Mouse (Mus musculus): ENCODE data around the gene B9d2. TPM values are rescaled to one million over a fixed set of nuclear protein-coding genes. Genes with fewer than 3 reads are reported as not detected.
"Not testable (repeated sequence)": the region's sequence is repeated elsewhere in the genome, so short reads cannot be mapped to it uniquely, and the experiment has no call there.

Gene B9d2
- total RNA-seq, 2 experiments from 2014 or later = 15.5 to 16.4 TPM

DNA sequence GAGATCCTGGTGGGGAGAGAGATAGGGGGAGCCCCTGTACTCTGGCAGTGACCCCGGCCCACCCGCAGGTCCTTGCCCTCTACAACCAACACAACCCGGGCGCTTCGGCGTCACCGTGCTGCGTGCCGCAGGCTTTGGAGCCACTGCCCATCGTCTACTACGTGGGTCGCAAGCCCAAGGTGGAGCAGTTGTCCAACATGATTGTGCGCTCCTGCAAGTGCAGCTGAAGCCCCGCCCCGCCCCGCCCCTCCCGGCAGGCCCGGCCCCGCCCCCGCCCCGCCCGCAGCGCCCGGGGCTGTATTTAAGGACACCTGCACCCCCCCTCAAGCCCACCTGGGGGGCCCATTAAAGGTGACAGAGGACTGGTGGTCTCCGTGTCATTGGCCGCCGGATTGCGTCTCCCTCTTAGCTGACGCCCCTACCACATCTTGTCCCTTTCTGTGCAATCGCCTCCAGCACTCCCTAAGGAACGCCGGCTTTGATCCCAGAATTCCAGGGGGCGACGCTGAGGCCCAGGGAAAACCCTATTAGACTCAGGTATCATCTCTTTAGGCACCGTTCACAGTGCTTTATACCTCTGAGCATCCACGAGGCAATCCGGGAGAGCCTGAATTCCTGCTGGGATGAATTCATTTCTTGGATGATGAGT, 24.3 kb downstream of the B9d2 start:
- DNase-seq = no peak

- peak; percentile 61 for DNase-seq
Observed at GRCm38 (mm10) chr7:25705801-25706251, 25.2 kb downstream of the B9d2 start.

DNA sequence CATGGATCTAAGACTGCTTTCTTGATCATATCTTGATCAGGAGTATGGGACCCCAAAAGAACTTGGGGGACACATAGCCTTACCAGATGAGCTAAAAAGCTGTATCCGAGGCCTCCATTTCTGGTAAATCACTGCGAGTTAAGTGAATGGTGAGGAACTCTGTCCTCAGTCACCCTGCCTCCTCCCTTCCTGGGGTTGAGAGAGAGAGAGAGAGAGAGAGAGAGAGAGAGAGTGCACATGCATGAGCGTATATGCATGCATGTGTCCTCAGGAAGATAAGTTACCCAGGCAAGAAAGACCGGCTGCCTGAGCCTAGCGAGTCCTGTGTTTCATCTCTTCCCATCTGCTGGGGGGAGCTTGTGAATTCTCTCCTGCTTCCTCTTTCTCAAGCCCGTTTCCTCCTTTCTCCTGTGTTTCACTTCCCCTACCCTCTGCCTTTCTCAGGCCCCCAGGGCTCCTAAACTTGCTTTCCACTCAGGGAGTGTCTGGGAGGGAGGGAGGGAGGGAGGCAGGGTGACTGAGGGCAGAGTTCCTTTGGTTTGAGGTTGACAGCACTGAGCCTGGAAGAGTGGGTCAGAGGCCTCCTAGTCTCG, 26.1 kb downstream of the B9d2 start:
- DNase-seq = no peak

- DNase-seq = peak; percentile 69
Observed at GRCm38 (mm10) chr7:25707581-25708292, 27.2 kb downstream of the B9d2 start.

GRCm38 (mm10) chr7:25709961-25710360, 29.4 kb downstream of the B9d2 start:
- peak; percentile 75 for DNase-seq

GRCm38 (mm10) chr7:25710519-25711130, 30.0 kb downstream of the B9d2 start:
- DNase-seq = no peak

GRCm38 (mm10) chr7:25711165-25711564, 30.6 kb downstream of the B9d2 start:
- no peak for DNase-seq

DNA sequence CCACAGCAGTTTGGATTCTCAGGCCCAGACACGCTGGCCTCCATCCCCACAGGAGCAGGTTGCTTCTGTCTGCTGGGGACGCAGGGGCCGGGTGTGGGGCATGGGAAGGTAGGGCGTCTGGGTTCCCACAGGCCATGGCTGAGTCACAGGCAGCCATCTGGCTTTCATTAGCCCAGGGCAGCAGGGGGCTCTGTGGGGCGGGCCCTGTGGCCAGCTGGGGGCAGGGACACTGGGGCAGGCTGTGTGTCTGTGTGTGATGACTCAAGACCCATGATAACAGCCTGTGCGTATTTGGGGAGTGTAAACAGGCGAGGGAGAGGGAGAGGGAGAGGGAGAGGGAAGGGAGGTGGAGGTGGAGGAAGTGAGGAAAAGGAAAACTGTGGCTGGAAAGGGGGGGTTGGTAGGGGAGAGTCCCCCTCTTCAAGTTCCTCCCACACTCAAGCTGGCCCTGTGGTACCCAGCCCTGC, 31.2 kb downstream of the B9d2 start:
- DNase-seq = peak; percentile 69

- no peak for DNase-seq
Observed at GRCm38 (mm10) chr7:25712801-25713200, 32.2 kb downstream of the B9d2 start.

DNA sequence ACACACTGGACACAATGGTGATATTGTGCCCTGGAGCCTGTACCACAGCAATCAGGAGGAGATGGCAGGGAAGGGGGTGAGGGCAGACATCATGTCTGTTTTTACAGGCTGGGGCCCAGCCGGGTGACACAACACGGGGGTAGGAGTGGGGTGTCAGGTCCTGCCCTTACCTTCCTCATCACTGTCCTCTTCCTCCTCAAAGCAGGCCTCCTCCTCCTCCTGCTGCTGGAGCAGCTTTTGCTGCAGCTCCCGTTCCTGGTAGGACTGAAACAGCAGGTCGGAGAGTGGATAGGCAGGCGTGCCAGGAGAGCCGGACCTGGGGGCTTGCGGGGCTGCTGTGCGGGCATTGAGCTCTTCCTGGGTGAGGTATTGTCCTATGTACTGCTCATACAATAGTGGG, 34.0 kb downstream of the B9d2 start:
- DNase-seq = no peak

GRCm38 (mm10) chr7:25715731-25716271, 35.2 kb downstream of the B9d2 start:
- DNase-seq = no peak

- DNase-seq = no peak
Observed at GRCm38 (mm10) chr7:25717478-25717877, 36.9 kb downstream of the B9d2 start.

- DNase-seq = peak; percentile 93
Observed at GRCm38 (mm10) chr7:25718788-25719417, 38.3 kb downstream of the B9d2 start, which contains the start of gene Ccdc97. Gene Ccdc97 (minus strand): TSS chr7:25719088.

DNA sequence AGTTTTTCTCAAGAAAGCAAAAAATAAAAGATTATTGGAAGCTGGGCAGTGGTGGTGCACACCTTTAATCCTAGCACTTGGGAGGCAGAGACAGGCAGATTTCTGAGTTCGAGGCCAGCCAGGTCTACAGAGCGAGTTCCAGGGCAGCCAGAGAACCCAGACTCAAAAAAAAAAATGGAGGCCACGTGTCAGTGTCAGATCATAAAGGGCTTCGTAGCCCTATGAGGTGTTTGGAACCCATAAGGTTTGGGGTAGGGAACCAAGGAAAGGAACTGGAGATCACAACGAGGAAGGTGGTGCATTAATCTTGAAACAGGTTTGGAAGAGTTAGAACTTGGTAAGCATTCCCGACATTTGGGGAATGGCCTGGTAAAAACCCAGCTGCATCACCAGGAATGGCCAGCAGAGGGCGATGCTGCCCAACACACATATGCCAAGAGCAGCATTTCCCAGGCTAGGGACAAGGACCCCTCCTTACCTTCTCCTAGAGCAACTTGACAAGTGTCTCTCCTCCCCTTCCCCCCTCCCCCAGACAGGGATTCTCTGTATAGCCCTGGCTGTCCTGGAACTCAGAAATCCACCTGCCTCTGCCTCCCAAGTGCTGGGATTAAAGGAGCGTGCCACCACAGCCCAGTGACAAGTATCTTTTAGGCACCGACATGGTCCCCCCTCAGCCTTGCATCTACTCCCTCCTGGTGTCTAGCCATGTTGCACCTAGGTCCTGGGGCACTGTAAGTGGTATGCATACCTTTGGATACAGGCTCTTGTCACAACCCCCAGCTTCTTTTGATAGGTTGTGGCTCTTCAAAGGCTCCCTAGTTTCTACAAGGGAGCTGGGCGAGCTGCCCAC, 39.4 kb downstream of the B9d2 start:
- peak; percentile 89 for DNase-seq

GRCm38 (mm10) chr7:25720760-25721159, 40.2 kb downstream of the B9d2 start:
- no peak for DNase-seq

GRCm38 (mm10) chr7:25721776-25722175, 41.2 kb downstream of the B9d2 start:
- not testable (repeated sequence) for DNase-seq

GRCm38 (mm10) chr7:25725886-25726285, 45.3 kb downstream of the B9d2 start:
- DNase-seq = no peak

- DNase-seq = no peak
Observed at GRCm38 (mm10) chr7:25727800-25728199, 47.2 kb downstream of the B9d2 start.

DNA sequence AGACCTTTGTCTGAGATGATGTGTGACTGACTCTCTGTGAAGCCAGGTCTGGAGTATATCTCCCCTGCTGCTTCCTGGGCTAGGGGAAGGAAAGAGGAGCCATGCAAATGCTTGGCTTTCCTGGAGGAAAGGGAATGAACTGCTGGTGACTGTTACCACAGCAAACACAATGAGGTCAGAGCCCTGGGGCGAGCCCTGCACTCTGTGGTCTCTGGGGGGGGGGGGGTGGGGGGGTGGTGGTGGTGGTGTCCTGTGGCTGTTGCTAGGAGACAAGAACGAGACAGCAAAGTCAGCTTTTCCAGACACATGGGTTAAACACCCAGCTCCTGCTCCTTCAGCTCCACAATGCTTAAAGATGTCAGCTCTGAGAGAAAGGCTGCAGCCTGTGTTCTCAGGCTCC, 48.8 kb downstream of the B9d2 start:
- DNase-seq = no peak

DNA sequence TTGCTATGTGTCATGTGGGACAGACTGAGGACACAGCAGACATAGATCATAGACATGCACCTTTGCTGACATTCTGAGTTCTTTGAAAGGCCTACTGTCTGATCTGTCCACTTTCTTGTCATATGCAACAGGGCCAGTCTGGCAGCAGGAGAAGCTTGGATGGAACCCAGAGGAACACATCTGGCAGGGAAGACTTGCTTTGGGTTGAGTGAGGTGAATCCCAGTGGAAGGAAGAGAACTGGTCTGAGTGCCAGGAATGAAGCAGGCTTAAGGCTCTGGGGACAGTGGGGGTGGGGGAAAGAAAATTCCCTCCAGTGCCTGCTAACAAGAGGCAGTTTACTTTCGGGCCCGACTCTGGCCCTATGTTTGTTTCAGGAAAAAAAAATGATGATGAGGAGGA, 49.3 kb downstream of the B9d2 start:
- DNase-seq = peak; percentile 62
